Comparison of ENCODE assay signal across 12 mouse cellular contexts in genomic region chr6:15610208-15610607, GRCm38 (mm10).
"Had no signal": no experiment of that assay in that cellular context is flagged by ENCODE, and none has a peak within 500 bp of the region (broad histone marks: within the 10 kb centered on the region; RNA-seq: fewer than 3 reads in every experiment).

No protein-coding gene starts in this region.

- ATAC-seq: lung, postnatal 0 days had no signal

- H3K9ac ChIP-seq: limb, embryonic 12.5 days; liver, embryonic 15.5 days had no signal

- H3K36me3 ChIP-seq: limb, embryonic 12.5 days; liver, embryonic 15.5 days had no signal

- H3K27ac ChIP-seq: kidney, postnatal 0 days; limb, embryonic 12.5 days; liver, embryonic 15.5 days had no signal

- H3K9me3 ChIP-seq: limb, embryonic 12.5 days; liver, embryonic 15.5 days had no signal

- DNase-seq: kidney, adult 11 months; kidney, adult 9 months; kidney, postnatal 36 days; liver; lung, adult 2 months; lung, postnatal 36 days; thymus, adult 18-20 months; thymus, postnatal 14 days had no signal

- H3K4me3 ChIP-seq: limb, embryonic 12.5 days; liver, embryonic 15.5 days had no signal

- H3K27me3 ChIP-seq: limb, embryonic 12.5 days; liver, embryonic 15.5 days had no signal

- H3K4me1 ChIP-seq: limb, embryonic 12.5 days; liver, embryonic 15.5 days had no signal

- H3K4me2 ChIP-seq: limb, embryonic 12.5 days; liver, embryonic 15.5 days had no signal
